Mouse (Mus musculus) liver, embryonic 14.5 days (tissue): ENCODE measurements around the gene Map3k11. TPM values are rescaled to one million over a fixed set of nuclear protein-coding genes. Genes with fewer than 3 reads are reported as not detected.
A peak's percentile ranks its signal among the peaks of the same experiment; 100 is the strongest.

ENCODE experiments used
- ATAC-seq: fragments of 200-750 bp; cut with Nextera tagmentation; 2 replicates; pipeline ENCODE4 v1.8.0; 2017; ENCODE audit warnings: moderate number of reproducible peaks, mild to moderate bottlenecking, moderate library complexity; ENCODE audit not compliant: insufficient read depth
- DNase-seq, 3 experiments: peaks; one replicate each; pipeline ENCODE4 v3.0.0-alpha.2; 2012 to 2013; ENCODE audit warnings: low read depth in 3 of 3, low spot score in 3 of 3
- H3K27ac ChIP-seq: fragments of 300-500 bp; sonication (generic); 2 replicates; pipeline ENCODE4 v1.5.1; 2014; ENCODE audit warnings: moderate library complexity, mild to moderate bottlenecking, control low read depth, inconsistent platforms
- H3K27me3 ChIP-seq: fragments of 300-500 bp; sonication (generic); 2 replicates; pipeline ENCODE4 v1.6.1; 2014; ENCODE audit warnings: mild to moderate bottlenecking, low read length, moderate library complexity; ENCODE audit not compliant: control insufficient read depth, insufficient read depth
- H3K36me3 ChIP-seq: fragments of 300-500 bp; sonication (generic); replicated peaks from 2 replicates; pipeline ENCODE4 v1.6.1; 2014; ENCODE audit warnings: low read depth; ENCODE audit not compliant: control insufficient read depth, insufficient read depth
- H3K4me1 ChIP-seq, 2 experiments: fragments of 200-500 bp in 1 of 2; fragments of 300-500 bp in 1 of 2; sonication (generic) in 1 of 2; replicated peaks; 2 replicates each; pipeline ENCODE4 v1.6.1; 2012 to 2014; ENCODE audit warnings: antibody characterized with exemption in 1 of 2, inconsistent platforms in 1 of 2, low read length in 1 of 2; ENCODE audit not compliant: control insufficient read depth in 2 of 2, insufficient read depth in 2 of 2
- H3K4me2 ChIP-seq: fragments of 300-500 bp; sonication (generic); 2 replicates; pipeline ENCODE4 v1.6.1; 2014; ENCODE audit warnings: low read depth, mild to moderate bottlenecking, control low read depth, moderate library complexity
- H3K4me3 ChIP-seq, 2 experiments: fragments of 200-500 bp in 1 of 2; fragments of 300-500 bp in 1 of 2; sonication (generic) in 1 of 2; 2 replicates each; pipeline ENCODE4 v1.5.1; 2012 to 2014; ENCODE audit warnings: low read depth in 2 of 2, low read length in 2 of 2, mild to moderate bottlenecking in 2 of 2, control low read depth in 1 of 2, inconsistent platforms in 1 of 2, moderate library complexity in 1 of 2; ENCODE audit not compliant: insufficient read depth in 1 of 2
- H3K9ac ChIP-seq: fragments of 300-500 bp; sonication (generic); replicated peaks from 2 replicates; pipeline ENCODE4 v1.6.1; 2014; ENCODE audit warnings: mild to moderate bottlenecking, control low read depth, moderate library complexity
- H3K9me3 ChIP-seq: fragments of 300-500 bp; sonication (generic); 2 replicates; pipeline ENCODE4 v1.6.1; 2016; ENCODE audit warnings: low read length, mixed read lengths; ENCODE audit not compliant: control insufficient read depth
- CTCF ChIP-seq: IDR thresholded peaks from 2 replicates; pipeline ENCODE4 v1.5.1; 2016; ENCODE audit warnings: antibody characterized with exemption, low read depth, control low read depth
- EP300 ChIP-seq: IDR thresholded peaks from 2 replicates; pipeline ENCODE4 v1.6.1; 2016; ENCODE audit warnings: antibody characterized with exemption, low read depth
- WGBS: fragments of 180-500 bp; shearing (Covaris S2); extraction: QIAGEN DNeasy Blood & Tissue Kit; methylation state at CpG from one replicate; pipeline ENCODE4 v1.1.7; 2014; ENCODE audit not compliant: insufficient replicate concordance; 5-methylcytosine and 5-hydroxymethylcytosine counted together
- polyA plus RNA-seq, 2 experiments: library from polyadenylated mRNA; depleted of rRNA in 1 of 2; stranded (reverse) in 1 of 2; unstranded in 1 of 2; fragments of >200 nt; fragmentation: Nextera tagmentation in 1 of 2; extraction: Ambion mirVana in 1 of 2; gene quantifications; 2 replicates each; pipeline versions ENCODE4 v1.2.1 to v1.2.3; 2012 to 2014

Gene Map3k11
- polyA plus RNA-seq, 2 experiments: 9.1 to 13.7 TPM

DNA sequence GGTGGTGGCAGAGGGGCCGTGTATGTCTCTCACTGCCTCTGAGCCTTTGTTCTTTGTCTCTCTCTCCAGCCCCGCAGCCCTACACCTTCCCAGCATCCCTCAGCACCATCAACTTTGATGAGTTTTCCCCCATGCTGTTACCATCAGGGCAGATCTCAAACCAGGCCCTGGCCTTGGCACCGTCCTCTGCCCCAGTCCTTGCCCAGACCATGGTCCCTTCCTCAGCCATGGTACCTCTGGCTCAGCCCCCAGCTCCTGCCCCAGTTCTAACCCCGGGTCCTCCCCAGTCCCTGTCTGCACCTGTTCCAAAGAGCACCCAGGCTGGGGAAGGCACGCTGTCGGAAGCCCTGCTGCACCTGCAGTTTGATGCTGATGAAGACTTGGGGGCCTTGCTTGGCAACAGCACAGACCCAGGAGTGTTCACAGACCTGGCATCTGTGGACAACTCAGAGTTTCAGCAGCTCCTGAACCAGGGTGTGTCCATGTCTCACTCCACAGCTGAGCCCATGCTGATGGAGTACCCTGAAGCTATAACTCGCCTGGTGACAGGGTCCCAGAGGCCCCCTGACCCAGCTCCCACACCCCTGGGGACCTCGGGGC lies 41.7 kb upstream of the Map3k11 start:
- H3K27me3 ChIP-seq: no peaks in the 10 kb centered on the region
- H3K27ac ChIP-seq: no peak overlapping the region
- peaks cover 0 to 14% of the 10 kb centered on the region in 2 experiments; a peak in 2 of 4 replicates for H3K4me1 ChIP-seq
- no peaks in the 10 kb centered on the region for H3K9me3 ChIP-seq
- H3K9ac ChIP-seq: no peak overlapping the region
- TF ChIP-seq CTCF (no peak), EP300 (no peak)
- H3K4me2 ChIP-seq: no peak overlapping the region
- WGBS: 76% methylated on average over 8 of the region's 8 CpGs
- peaks cover 61% of the 10 kb centered on the region for H3K36me3 ChIP-seq
- no peak overlapping the region for H3K4me3 ChIP-seq
- ATAC-seq (no peak), DNase-seq (no peak)

DNA sequence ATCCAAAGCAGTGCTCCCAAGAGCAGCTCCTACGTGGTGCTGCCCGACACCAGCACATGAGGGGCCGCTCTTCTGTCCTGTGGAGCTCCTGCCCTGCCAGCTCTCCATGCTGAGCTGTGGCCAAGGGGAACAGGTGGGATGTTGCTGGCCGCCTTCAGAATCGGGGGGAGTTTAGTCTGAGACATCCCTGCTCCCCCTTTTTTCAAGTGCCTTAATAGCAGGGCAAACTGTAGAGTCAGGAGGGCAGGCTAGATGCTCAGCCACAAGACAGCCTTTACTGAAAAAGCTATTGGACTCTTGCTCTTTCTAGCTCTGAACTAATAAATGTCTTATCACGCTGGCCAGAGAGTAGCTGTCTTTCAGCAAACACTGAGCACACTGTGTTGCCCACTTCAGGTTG lies 40.8 kb upstream of the Map3k11 start:
- H3K36me3 ChIP-seq: peaks cover 63% of the 10 kb centered on the region
- DNase-seq (no peak), ATAC-seq (no peak)
- H3K9me3 ChIP-seq: no peaks in the 10 kb centered on the region
- no peaks in the 10 kb centered on the region for H3K27me3 ChIP-seq
- no peak overlapping the region for H3K4me3 ChIP-seq
- H3K4me2 ChIP-seq: no peak overlapping the region
- H3K27ac ChIP-seq: no peak overlapping the region; the same call in 1 of the 2 replicates
- H3K9ac ChIP-seq: no peak overlapping the region
- H3K4me1 ChIP-seq: peaks cover 3 to 15% of the 10 kb centered on the region in 2 experiments; a peak in 2 of 4 replicates
- TF ChIP-seq CTCF (no peak), EP300 (no peak)
- WGBS: 89% methylated on average over 6 of the region's 6 CpGs

DNA sequence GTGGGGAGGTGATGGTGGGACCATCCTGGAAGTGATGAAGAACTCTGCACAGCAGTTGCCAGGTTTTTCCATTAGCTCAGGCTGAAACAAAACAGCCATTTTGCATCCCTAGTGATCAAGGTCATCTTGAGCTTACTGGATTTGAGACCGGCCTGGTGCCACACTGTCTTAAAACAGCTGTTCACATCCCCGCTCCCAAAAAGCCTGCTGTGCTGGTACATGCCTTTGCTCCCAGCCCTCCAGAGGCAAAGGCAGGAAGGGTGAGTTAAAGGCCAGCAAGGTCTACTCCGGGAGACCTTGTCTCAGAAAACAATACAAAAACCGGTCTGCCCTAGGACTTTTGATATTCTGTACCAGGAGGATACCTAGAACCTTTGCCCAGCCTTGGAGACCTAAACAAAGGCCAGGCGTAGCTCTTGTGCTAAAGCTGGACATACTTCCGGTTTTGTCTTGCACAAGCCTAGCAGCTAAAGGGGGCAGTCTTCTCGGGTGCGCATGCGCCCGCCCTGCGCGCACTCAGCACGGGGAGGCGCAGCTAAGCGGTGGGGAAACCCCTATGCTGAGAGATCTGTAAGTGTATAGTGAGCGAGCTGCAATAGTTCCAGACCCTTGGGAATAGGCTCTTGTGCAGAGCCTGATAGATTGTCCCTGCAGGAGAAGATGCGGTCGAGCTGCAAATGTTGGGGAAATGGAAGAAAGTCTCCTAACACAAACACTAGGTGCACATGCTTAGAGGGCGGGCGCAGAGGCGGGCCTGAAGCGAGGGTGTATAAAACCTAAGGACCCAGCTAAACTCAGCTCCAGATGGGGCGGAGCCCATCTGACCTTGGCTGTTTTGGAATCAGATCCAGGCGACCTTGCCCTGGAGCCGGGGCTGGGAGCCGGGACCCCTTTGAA lies 39.9 kb upstream of the Map3k11 start:
- Histone ChIP-seq H3K4me1 (peaks cover 3 to 15% of the 10 kb centered on the region in 2 experiments; a peak in 2 of 4 replicates), H3K4me3 (peak overlapping the region; percentile 39 to 43), H3K4me2 (peak overlapping the region; percentile 74), H3K9me3 (no peaks in the 10 kb centered on the region), H3K9ac (peak overlapping the region; percentile 23), H3K27me3 (no peaks in the 10 kb centered on the region), H3K36me3 (peaks cover 66% of the 10 kb centered on the region), H3K27ac (peak overlapping the region; percentile 1)
- DNase-seq (peak in 2 of 3 experiments; percentile 59 to 71), ATAC-seq (peak; percentile 80)
- WGBS: 8% methylated on average over 26 of the region's 26 CpGs
- TF ChIP-seq EP300 (no peak), CTCF (peak; percentile 54)

DNA sequence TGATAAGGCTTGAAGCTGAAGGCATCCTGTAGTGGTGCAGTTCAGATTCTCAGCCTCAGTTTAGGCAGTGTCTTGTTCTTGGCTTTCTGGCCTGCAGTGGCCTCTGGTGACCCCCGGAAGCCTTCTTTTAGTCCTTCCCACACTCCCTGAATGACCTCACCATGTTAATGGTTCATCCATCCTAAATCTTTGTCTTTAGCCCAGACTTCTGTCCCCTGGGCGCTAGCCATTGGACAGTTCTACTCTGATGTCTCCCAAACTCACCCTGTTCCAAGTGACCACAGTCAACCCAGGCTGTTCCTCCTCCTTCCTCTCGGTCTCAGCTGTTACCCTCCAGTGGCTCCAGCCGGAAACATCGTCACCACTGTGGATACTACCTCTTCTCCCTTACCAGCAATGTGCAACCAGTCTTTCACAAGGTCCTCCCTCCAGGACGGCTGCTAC lies 39.2 kb upstream of the Map3k11 start:
- DNase-seq (no peak), ATAC-seq (no peak)
- Histone ChIP-seq H3K4me2 (peak overlapping the region; percentile 74), H3K9me3 (no peaks in the 10 kb centered on the region), H3K9ac (0 out of 2 replicates have a peak overlapping the region, but pooled peaks have one; percentile 11), H3K4me1 (peaks cover 3 to 15% of the 10 kb centered on the region in 2 experiments; a peak in 2 of 4 replicates), H3K27me3 (no peaks in the 10 kb centered on the region), H3K4me3 (peak overlapping the region in 1 of 2 experiments; percentile 39; a peak in 2 of 4 replicates), H3K27ac (no peak overlapping the region), H3K36me3 (peaks cover 67% of the 10 kb centered on the region)
- 47% methylated on average over 6 of the region's 6 CpGs for WGBS
- no peak for TF ChIP-seq CTCF
- TF ChIP-seq EP300: no peak
